Mouse (Mus musculus) heart, adult 2 months (tissue): ENCODE measurements around the gene Mettl21c.

Source experiments
- CTCF ChIP-seq: fragments of 200-600 bp; IDR thresholded peaks from 2 replicates; pipeline ENCODE4 v1.8.1; 2022; ENCODE audit warnings: antibody characterized with exemption, mild to moderate bottlenecking, moderate library complexity
- POLR2A ChIP-seq: fragments of 200-500 bp; IDR thresholded peaks from 2 replicates; pipeline ENCODE4 v1.6.1; 2011; ENCODE audit warnings: mild to moderate bottlenecking, low read depth, low read length, control low read depth; ENCODE audit not compliant: insufficient read depth

- TF ChIP-seq POLR2A = no peak
- no peak for TF ChIP-seq CTCF
Measured at GRCm38 (mm10) chr1:44063439-44063838, 43.6 kb upstream of the Mettl21c start.
